Mouse (Mus musculus): ENCODE measurements around the gene Stac3.

The Stac3 gene

GRCm38 (mm10) chr10:127500894-127501893 is at the start of gene Stac3:
TSS of gene Stac3 (plus strand) at chr10:127501686.
- DNase-seq: no peak

GRCm38 (mm10) chr10:127453701-127454100 is 47.8 kb upstream of the Stac3 start:
- no peak for DNase-seq

- DNase-seq: no peak
Measured at GRCm38 (mm10) chr10:127462411-127463096, 38.9 kb upstream of the Stac3 start.

GRCm38 (mm10) chr10:127471281-127471988 is 30.1 kb upstream of the Stac3 start:
- DNase-seq: peak; percentile 69

GRCm38 (mm10) chr10:127472722-127473121 is 28.8 kb upstream of the Stac3 start:
- DNase-seq: no peak

- no peak for DNase-seq
Measured at GRCm38 (mm10) chr10:127475175-127475574, 26.3 kb upstream of the Stac3 start.

GRCm38 (mm10) chr10:127476541-127476940 is 24.9 kb upstream of the Stac3 start:
- no peak for DNase-seq

- DNase-seq: no peak
Measured at GRCm38 (mm10) chr10:127477301-127477700, 24.2 kb upstream of the Stac3 start.

GRCm38 (mm10) chr10:127479131-127479530 is 22.4 kb upstream of the Stac3 start:
- DNase-seq: peak; percentile 30

GRCm38 (mm10) chr10:127480833-127481813 is 20.4 kb upstream of the Stac3 start:
- no peak for DNase-seq

GRCm38 (mm10) chr10:127485235-127485634 is 16.3 kb upstream of the Stac3 start:
- no peak for DNase-seq

- no peak for DNase-seq
Measured at GRCm38 (mm10) chr10:127488856-127489255, 12.6 kb upstream of the Stac3 start.

- no peak for DNase-seq
Measured at GRCm38 (mm10) chr10:127490160-127491127, 11.0 kb upstream of the Stac3 start.

- no peak for DNase-seq
Measured at GRCm38 (mm10) chr10:127491128-127491512, 10.4 kb upstream of the Stac3 start.

GRCm38 (mm10) chr10:127492118-127492517 is 9.4 kb upstream of the Stac3 start:
- DNase-seq: no peak

GRCm38 (mm10) chr10:127496156-127496555 is 5.3 kb upstream of the Stac3 start:
- DNase-seq: no peak

- no peak for DNase-seq
Measured at GRCm38 (mm10) chr10:127499516-127499915, 2.0 kb upstream of the Stac3 start.

GRCm38 (mm10) chr10:127500042-127500441 is 1.4 kb upstream of the Stac3 start:
- DNase-seq: no peak

GRCm38 (mm10) chr10:127508239-127508638 is 6.8 kb downstream of the Stac3 start:
- peak; percentile 88 for DNase-seq

- peak; percentile 91 for DNase-seq
Measured at GRCm38 (mm10) chr10:127509051-127509836, 7.8 kb downstream of the Stac3 start.

All from thymus, postnatal 14 days (tissue).